Mouse (Mus musculus) heart, postnatal 14 days (tissue): ENCODE measurements around the gene Ghdc. TPM values are rescaled to one million over a fixed set of nuclear protein-coding genes. Genes with fewer than 3 reads are reported as not detected.

Experiments used
- DNase-seq, 2 experiments: peaks; one replicate each; pipeline ENCODE4 v3.0.0; 2021 to 2022
- intact Hi-C: fragments of 180-260 bp; cut with DNase I; formaldehyde crosslinking; loops from one replicate; pipeline ENCODE4 v1.15.1; 2025
- total RNA-seq, 2 experiments: library from RNA; stranded (reverse); gene quantifications; 2 replicates each; pipeline ENCODE4 v1.2.3; 2021

Gene Ghdc
- total RNA-seq, 2 experiments from 2014 or later = 12.7 to 13.3 TPM

DNA sequence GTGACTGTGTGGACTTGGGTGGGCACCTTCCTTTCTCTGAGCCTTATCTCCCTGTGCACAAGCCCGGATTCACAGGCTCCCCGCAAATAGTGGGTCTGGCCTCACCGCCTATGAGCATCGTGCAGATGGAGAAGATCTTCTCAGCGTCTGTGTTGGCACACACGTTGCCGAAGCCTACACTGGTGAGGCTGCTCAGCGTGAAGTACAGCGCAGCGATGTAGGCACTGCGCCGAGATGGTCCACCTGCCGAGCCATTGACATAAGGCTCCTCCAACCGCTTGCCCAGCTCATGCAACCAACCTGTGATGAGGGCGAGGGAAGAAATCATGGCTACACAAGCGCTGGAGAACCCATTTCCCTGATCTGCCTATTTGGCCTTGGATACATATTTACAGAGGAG is 20.6 kb downstream of the Ghdc start:
- DNase-seq = no peak
- intact Hi-C loops = no loop called here

DNA sequence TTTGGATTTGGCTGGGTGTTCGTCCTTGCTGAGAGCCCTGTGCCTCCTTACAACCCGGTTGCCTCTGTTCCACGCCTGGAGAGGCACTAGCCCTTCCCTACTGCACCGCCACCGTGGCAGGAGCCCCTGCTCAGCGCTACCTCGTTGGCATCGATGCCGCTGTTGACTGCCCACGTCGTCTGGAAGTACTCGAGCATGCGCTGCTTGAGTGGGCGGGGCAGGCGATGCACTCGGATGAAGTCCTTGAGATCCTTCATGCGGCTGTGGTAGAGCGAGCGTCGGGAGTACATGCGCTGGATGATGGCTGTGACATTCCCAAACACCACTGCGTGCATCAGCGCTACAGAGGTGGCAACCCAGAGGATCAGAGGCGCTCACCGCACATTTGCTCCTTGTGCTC is 21.3 kb downstream of the Ghdc start:
- intact Hi-C loops = no loop called here
- DNase-seq = no peak

DNA sequence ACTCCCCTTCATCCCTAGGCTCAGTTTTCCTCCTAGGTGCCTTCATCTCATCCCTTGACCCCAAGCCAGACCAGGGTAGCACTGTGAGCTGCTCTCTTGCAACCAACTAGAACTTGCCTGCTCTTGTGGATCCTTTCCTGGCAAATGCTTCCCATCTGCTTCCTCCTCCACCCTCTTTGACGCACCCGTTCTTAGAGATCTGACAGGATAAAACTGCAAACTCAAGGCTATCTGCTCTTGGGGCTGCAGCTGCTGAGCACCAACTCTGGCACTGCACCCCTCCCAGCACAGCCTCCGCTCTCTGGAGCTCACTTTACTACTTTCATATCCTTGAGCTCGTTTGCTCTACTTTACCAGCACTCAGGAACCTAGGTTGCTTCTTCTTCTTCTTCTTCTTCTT is 22.1 kb downstream of the Ghdc start:
- intact Hi-C loops = no loop called here
- DNase-seq = no peak

GRCm38 (mm10) chr11:100747114-100747513 is 23.6 kb downstream of the Ghdc start:
- intact Hi-C loops = no loop called here
- no peak for DNase-seq

- no peak for DNase-seq
- intact Hi-C loops = no loop called here
These were observed 24.2 kb downstream of the Ghdc start for GRCm38 (mm10) chr11:100746546-100746945.

GRCm38 (mm10) chr11:100745085-100745484 is 25.7 kb downstream of the Ghdc start:
- intact Hi-C loops = loop anchor here (2.0 kb wide), 2 partner anchors 14 to 30 kb away; partner anchors contain the start of gene Kcnh4
- peak; percentile 48 to 66 for DNase-seq

- intact Hi-C loops = no loop called here
- DNase-seq = peak; percentile 52 to 73
These were observed 29.4 kb downstream of the Ghdc start for GRCm38 (mm10) chr11:100741348-100741747.

DNA sequence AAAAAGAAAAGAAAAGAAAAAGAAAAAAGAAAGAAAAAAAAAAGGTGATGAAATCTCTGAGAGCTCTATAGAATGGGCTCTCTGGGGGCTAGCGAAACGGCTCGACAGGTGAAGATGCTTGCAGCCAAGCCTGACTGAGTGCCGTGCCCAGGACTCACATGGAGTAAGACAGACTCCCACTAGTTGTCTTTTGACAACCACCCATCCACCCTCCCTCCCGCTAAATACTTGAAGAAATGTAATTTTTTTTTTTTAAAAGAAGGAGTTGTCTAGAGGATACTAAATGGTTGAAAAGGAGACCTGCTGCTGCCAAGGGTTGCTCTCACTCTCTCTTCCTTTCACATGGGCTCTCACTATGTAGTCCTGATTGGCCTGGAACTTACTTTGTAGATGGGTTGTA is 32.0 kb downstream of the Ghdc start:
- no peak for DNase-seq
- intact Hi-C loops = no loop called here

DNA sequence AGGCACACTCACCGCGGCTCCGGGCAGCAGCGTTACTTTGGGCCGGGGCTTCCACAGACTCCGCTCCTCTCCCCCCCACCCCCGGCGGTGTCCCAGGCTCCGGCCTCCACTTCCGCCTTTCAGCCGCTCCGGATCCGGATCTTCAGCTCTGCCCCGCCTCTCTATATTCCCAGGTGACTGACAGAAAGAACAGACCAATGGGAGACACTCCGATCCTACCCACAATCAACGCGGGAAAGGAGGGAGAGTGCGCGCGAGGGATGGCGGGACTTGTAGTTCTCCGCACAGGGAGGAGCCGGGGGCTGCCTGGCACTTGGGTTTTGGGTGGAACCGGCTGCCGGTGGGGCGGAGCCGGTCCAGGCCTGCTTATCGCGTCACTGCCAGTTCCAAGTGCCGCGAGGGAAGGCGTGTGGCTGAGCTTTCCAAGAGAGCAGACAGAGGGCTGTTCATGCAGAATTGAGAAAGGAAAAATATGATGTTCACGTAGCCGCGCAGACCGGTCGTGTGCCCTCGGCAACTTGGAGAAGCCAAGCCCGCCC is 32.6 kb downstream of the Ghdc start, which contains the start of gene Rab5c:
Gene Rab5c, minus strand, starts transcription at position 150 of the 539 bp plus-strand sequence.
- intact Hi-C loops = no loop called here
- peak; percentile 97 to 98 for DNase-seq

DNA sequence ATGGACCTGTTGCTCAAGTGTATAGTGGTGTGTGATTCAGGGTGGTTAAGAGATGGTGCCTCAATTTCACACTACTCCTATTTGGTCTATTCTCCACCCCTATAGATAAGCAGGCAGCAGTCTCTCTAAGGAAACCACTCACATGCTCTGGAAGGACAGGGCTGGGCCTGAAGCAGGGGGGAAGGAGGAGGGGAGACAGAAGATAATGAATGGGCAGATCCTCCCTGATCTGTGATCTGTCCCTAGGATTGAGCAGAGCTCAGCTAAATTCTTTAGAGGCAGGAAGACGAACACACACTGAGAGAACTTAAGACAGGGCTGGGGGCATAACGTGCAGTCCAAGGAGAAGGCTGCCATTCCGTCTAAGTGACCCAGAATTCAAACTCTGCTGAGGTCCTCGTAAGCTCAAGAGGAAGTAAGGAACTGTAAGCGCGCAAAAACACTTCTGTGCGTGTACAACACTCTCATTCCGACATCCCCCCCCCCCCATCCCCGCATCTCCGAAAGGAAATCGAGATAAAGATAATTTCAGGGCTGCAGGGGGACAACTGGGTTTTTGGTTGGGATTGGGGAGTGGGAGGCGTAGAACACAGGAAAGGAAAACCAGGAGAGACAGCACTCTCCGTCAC is 33.5 kb downstream of the Ghdc start:
- intact Hi-C loops = no loop called here
- DNase-seq = no peak

- intact Hi-C loops = no loop called here
- no peak for DNase-seq
These were observed 34.0 kb downstream of the Ghdc start for GRCm38 (mm10) chr11:100736746-100737080.

GRCm38 (mm10) chr11:100735954-100736745 is 34.6 kb downstream of the Ghdc start:
- DNase-seq = no peak
- intact Hi-C loops = no loop called here

DNA sequence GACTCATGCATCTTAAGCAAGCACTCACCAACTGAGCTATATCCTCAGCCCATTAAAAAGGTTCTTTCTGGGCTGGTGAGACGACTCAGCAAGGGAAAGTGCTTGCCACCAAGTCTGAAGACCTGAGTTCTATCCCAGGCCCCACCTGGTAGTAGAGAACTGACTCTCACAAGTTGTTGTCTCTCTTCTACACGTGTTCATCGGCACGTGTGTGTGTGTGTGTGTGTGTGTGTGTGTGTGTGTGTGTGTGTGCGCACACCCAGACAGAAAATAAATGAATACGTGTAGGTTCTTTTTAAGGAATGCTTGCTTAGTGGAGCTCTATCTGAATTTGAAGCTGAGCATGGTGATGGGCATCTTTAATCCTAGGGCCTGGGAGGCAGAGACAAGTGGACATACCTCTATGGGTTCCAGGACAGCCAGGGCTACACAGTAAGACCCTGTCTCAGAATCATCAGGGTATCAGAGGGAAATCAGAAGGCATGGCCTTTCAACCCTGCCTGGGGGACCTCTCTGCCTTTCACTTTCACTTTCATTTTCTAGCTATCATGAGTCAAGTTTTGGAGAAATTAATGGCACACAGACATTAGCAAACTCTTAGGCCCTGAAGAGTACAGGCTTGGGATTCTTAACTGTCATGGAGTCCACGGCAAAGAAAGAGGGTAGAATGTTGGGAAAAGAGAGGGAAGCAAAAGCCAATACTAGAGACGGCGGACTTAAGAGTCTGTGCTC is 35.5 kb downstream of the Ghdc start:
- intact Hi-C loops = no loop called here
- DNase-seq = no peak

GRCm38 (mm10) chr11:100730477-100731205 is 40.1 kb downstream of the Ghdc start:
- no peak for DNase-seq
- intact Hi-C loops = no loop called here

DNA sequence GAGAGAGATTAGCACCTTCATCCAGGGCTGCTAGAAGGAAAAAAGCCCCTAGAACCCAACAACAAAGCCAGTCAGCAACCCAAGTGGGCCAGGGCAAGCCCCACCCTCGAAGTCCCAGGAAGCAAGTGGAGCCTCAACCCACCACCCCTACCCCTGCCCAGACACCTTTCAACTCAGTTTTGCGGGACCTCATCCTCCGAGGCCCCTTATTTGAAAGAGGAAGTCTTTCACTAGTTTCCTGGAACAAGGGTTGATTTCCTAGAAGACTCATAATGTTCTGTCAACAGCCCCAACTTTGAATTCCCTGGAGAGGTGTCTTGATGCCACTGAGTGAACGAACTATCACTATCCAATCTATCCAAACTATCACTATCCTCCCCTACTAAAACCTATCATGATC is 40.8 kb downstream of the Ghdc start:
- intact Hi-C loops = no loop called here
- no peak for DNase-seq

- DNase-seq = no peak
- intact Hi-C loops = no loop called here
These were observed 42.2 kb downstream of the Ghdc start for GRCm38 (mm10) chr11:100728601-100729000.

DNA sequence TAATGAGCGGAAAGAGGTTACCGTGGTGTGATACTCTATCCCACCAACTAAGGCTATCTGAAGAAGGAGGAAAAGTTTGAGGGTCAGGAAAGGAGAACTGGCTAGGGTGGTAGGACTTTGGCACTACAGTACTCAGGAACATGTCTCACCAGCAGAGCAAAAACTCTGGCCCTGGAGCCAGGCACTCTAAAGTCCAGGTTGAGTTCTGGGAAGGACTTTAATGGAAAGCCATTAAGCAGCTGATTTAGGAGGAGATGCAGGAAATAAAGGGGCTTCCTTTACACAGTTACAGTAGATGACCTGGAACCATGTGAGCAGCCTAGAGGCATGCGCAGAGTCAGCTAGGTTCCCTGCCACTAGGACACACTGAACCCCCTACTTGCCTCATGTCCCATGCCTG is 43.6 kb downstream of the Ghdc start:
- DNase-seq = no peak
- intact Hi-C loops = no loop called here

GRCm38 (mm10) chr11:100724919-100725512 is 45.7 kb downstream of the Ghdc start:
- DNase-seq = peak; percentile 38 to 47
- intact Hi-C loops = no loop called here

GRCm38 (mm10) chr11:100722493-100723028 is 48.2 kb downstream of the Ghdc start:
- no peak for DNase-seq
- intact Hi-C loops = no loop called here
